Mouse (Mus musculus) limb, embryonic 15.5 days (tissue): ENCODE measurements at regions not wholly inside any gene's neighbourhood (a gene's known extent, or its start where the extent isn't known, plus 50 kb on each side); places are given as distances from the start of the nearest gene placed in this dataset.

Experiments used
- ATAC-seq: fragments of 200-750 bp; cut with Nextera tagmentation; 2 replicates; pipeline ENCODE4 v1.8.0; 2017; ENCODE audit warnings: low read depth, moderate TSS enrichment; ENCODE audit not compliant: insufficient number of reproducible peaks, low FRiP score, low TSS enrichment
- H3K27ac ChIP-seq: fragments of 300-500 bp; sonication (generic); 2 replicates; pipeline ENCODE4 v1.5.1; 2015; ENCODE audit warnings: moderate library complexity, mild to moderate bottlenecking, inconsistent platforms
- H3K27me3 ChIP-seq: fragments of 300-500 bp; sonication (generic); 2 replicates; pipeline ENCODE4 v1.6.1; 2015; ENCODE audit warnings: inconsistent platforms
- H3K36me3 ChIP-seq: fragments of 300-500 bp; sonication (generic); 2 replicates; pipeline ENCODE4 v1.6.1; 2015; ENCODE audit warnings: inconsistent platforms
- H3K4me1 ChIP-seq: fragments of 300-500 bp; sonication (generic); 2 replicates; pipeline ENCODE4 v1.6.1; 2015; ENCODE audit warnings: inconsistent platforms
- H3K4me2 ChIP-seq: fragments of 300-500 bp; sonication (generic); 2 replicates; pipeline ENCODE4 v1.6.1; 2015; ENCODE audit warnings: mild to moderate bottlenecking, inconsistent platforms
- H3K4me3 ChIP-seq: fragments of 300-500 bp; sonication (generic); 2 replicates; pipeline ENCODE4 v1.5.1; 2015; ENCODE audit warnings: mild to moderate bottlenecking, inconsistent platforms
- H3K9ac ChIP-seq: fragments of 300-500 bp; sonication (generic); 2 replicates; pipeline ENCODE4 v1.6.1; 2015; ENCODE audit warnings: inconsistent platforms
- H3K9me3 ChIP-seq: fragments of 300-500 bp; sonication (generic); 2 replicates; pipeline ENCODE4 v1.6.1; 2016; ENCODE audit warnings: inconsistent platforms
- WGBS: fragments of 180-500 bp; shearing (Covaris S2); methylation state at CpG from one replicate; pipeline ENCODE4 v1.1.7; 2015; 5-methylcytosine and 5-hydroxymethylcytosine counted together

DNA sequence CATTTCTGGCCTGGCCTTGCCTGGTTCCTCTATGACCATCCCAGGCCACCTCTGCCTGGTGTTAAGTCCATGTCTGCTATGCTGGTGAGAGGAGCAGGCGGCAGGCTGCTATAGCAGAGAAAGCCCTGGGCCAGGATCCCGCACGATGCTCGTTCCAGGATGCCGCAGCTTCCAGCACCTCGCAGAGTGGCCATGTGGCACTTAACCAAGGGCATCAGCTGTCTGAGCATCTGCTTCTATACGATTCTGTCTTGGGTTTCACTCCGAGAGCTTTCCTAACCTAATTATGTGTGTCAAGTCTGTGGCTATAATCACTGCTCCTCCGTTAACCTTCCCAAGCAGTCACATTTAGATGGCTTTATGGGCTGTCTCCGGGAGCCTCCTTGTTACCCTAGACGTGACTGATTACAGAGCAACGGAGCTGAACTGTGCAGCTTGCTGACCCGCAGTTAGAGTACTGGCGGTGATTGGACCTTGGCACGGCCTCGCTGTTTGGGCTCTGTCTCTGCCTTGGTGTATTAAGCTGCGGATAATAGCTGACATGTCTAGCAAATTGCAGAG, 64.4 kb downstream of the Ackr3 start:
- Histone ChIP-seq H3K4me2 (no peak overlapping the region), H3K9ac (no peak overlapping the region), H3K27ac (peak overlapping the region; percentile 33; the same call in 1 of the 2 replicates), H3K4me3 (no peak overlapping the region), H3K27me3 (no peaks in the 10 kb centered on the region), H3K36me3 (no peaks in the 10 kb centered on the region), H3K9me3 (no peaks in the 10 kb centered on the region), H3K4me1 (peaks cover 17% of the 10 kb centered on the region)
- no peak; the same call in none of the 2 replicates for ATAC-seq
- 30% methylated on average over 17 of the region's 17 CpGs for WGBS

DNA sequence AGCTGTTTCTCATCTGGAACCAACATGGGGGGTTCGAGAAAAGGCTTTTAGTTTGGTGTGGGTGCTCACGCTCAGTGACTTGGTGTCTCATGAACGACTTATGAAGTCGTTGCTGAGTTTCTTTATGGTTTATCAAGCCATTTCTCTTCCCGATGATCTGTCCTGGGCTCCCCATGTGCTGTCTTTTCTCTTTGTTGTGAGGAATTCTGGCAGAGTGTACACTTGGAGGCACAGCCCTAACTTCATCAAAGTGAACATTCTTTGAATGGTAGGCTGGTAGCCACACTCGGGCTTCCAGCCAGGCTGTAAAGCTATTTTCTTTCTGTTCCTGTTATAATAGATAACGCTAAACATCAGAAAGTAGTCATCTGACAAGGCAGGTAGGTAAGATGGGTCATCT, 65.2 kb downstream of the Ackr3 start:
- H3K9ac ChIP-seq: no peak overlapping the region
- H3K4me3 ChIP-seq: no peak overlapping the region
- no peak for ATAC-seq
- peaks cover 24% of the 10 kb centered on the region for H3K4me1 ChIP-seq
- no peak overlapping the region for H3K4me2 ChIP-seq
- no peaks in the 10 kb centered on the region for H3K9me3 ChIP-seq
- 54% methylated on average over 7 of the region's 7 CpGs for WGBS
- H3K36me3 ChIP-seq: no peaks in the 10 kb centered on the region
- H3K27ac ChIP-seq: no peak overlapping the region
- no peaks in the 10 kb centered on the region for H3K27me3 ChIP-seq

DNA sequence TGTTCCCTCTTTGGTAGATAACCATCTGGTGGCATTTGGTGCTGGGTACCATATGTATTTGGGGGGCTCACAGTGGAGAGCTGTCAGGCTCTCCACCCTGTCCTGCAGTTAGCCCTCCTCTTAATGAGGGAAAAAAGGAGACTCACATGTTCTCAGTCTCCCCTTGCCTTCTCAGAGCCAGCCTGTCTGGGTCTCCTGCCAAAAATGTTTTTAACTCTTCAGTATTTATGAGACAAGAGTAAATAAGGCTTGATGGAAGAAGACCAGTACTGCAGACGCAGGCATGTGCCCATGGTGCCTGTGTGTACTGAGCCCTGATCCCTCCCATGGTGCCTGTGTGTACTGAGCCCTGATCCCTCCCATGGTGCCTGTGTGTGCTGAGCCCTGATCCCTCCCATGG, 66.1 kb downstream of the Ackr3 start:
- peaks cover 24% of the 10 kb centered on the region for H3K4me1 ChIP-seq
- no peak overlapping the region for H3K4me2 ChIP-seq
- no peaks in the 10 kb centered on the region for H3K9me3 ChIP-seq
- no peak overlapping the region for H3K27ac ChIP-seq
- no peak overlapping the region for H3K4me3 ChIP-seq
- no peak for ATAC-seq
- H3K9ac ChIP-seq: no peak overlapping the region
- 35% methylated on average over 1 of the region's 1 CpGs for WGBS
- H3K36me3 ChIP-seq: no peaks in the 10 kb centered on the region
- H3K27me3 ChIP-seq: no peaks in the 10 kb centered on the region

DNA sequence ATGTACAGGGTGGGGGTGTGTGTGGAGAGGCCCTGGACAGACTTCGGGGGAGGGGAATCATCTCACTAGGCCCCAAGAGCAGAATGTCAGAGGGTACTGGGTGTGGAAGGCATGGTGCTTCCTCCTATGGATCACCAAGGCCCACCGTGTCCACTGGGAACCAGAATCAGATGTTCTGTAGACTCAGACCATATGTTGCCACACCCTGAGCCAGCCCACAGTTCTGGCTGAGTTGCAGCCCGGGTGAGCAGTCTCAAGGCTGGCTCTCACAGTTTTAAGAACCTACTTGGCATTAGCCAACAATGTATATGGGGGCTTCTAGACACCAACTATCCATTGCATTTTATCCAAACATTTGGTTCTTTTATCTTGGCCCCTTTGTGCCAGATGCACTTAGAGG, 67.5 kb downstream of the Ackr3 start:
- Histone ChIP-seq H3K4me1 (peaks cover 28% of the 10 kb centered on the region), H3K9me3 (no peaks in the 10 kb centered on the region), H3K27ac (no peak overlapping the region), H3K36me3 (no peaks in the 10 kb centered on the region), H3K27me3 (no peaks in the 10 kb centered on the region), H3K4me2 (no peak overlapping the region), H3K9ac (no peak overlapping the region), H3K4me3 (no peak overlapping the region)
- WGBS: 67% methylated on average over 3 of the region's 3 CpGs
- no peak for ATAC-seq

DNA sequence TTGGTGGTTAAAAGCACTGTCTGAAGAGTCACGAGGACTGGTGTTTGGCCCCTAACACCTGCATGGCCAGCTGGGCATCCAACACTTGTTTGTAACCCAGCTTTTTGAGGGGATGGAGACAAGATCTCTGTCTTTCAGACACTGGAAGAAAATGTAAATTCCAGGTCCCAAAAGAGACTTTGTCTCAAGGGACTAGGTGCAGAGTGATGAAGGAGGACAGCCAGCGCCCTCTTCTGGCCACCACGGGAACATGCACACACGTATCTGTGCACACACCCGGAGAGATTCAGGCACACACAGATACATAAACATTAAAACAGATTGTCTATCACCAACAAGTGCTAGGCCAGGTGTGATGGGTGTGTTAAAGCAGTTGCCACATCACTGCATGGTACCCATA, 68.6 kb downstream of the Ackr3 start:
- WGBS: 93% methylated on average over 5 of the region's 5 CpGs
- Histone ChIP-seq H3K27ac (no peak overlapping the region; the same call in 1 of the 2 replicates), H3K4me3 (no peak overlapping the region), H3K4me1 (peaks cover 34% of the 10 kb centered on the region), H3K4me2 (no peak overlapping the region), H3K9me3 (no peaks in the 10 kb centered on the region), H3K27me3 (no peaks in the 10 kb centered on the region), H3K9ac (no peak overlapping the region), H3K36me3 (no peaks in the 10 kb centered on the region)
- ATAC-seq: no peak

DNA sequence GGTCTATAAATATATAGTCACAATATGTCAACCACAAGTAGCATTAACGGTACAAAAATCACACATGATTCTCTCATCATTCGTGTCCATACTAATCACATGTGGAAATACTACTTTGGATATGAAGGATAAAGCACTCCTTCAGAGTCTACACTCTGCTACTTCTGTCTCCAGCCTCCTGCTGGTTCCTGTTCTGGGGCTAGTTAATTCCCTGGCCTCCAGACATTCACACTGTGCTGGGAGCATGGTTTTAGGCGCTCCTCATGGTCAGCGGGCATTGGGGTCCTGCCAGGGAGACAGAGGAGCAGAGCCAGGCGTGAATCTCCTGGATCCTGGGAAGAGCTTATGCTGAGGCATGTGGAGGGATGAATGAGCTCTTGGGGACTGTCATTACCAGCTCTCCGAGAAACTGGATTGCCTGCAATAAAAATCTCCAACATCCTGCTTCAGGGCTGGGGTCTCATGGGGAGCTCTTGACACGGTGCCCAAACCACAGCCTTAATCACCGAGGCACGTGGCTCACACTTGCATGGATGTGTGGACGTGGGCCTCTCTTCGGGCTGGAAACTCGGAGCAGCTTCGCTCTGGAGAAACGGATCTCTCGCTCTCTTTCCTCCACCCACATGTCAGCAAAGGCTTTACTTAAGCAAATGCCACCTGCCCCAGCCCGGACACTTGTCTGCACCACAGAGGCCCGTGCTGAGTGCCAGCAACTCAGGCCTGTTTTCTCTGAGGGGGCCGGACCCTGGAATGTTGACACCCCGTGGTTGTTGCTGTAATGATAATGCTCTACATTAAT, 69.2 kb downstream of the Ackr3 start:
- Histone ChIP-seq H3K4me1 (peaks cover 40% of the 10 kb centered on the region), H3K9me3 (no peaks in the 10 kb centered on the region), H3K36me3 (no peaks in the 10 kb centered on the region), H3K4me3 (no peak overlapping the region), H3K27me3 (no peaks in the 10 kb centered on the region), H3K27ac (peak overlapping the region; percentile 80), H3K4me2 (0 out of 2 replicates have a peak overlapping the region, but pooled peaks have one; percentile 10), H3K9ac (no peak overlapping the region)
- peak; percentile 75 for ATAC-seq
- 21% methylated on average over 19 of the region's 19 CpGs for WGBS

DNA sequence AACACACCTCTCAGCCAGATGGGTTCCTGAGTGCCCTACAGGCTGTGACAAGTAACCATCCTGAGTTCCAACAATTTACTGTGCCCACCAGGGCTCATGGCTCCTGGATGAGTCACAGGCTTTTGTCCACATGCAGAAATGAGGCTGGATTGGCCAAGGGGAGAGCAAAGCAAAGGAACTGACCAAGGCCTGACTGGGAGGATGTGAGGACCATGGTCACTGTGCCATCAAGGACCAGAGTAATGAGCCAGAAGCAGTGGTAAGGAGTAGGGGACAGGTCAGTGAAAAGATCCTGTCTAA, 69.8 kb downstream of the Ackr3 start:
- no peak overlapping the region for H3K4me2 ChIP-seq
- H3K36me3 ChIP-seq: no peaks in the 10 kb centered on the region
- H3K9me3 ChIP-seq: no peaks in the 10 kb centered on the region
- peak overlapping the region; percentile 80 for H3K27ac ChIP-seq
- no peaks in the 10 kb centered on the region for H3K27me3 ChIP-seq
- H3K4me3 ChIP-seq: no peak overlapping the region
- no peak overlapping the region for H3K9ac ChIP-seq
- ATAC-seq: no peak
- peaks cover 44% of the 10 kb centered on the region for H3K4me1 ChIP-seq

DNA sequence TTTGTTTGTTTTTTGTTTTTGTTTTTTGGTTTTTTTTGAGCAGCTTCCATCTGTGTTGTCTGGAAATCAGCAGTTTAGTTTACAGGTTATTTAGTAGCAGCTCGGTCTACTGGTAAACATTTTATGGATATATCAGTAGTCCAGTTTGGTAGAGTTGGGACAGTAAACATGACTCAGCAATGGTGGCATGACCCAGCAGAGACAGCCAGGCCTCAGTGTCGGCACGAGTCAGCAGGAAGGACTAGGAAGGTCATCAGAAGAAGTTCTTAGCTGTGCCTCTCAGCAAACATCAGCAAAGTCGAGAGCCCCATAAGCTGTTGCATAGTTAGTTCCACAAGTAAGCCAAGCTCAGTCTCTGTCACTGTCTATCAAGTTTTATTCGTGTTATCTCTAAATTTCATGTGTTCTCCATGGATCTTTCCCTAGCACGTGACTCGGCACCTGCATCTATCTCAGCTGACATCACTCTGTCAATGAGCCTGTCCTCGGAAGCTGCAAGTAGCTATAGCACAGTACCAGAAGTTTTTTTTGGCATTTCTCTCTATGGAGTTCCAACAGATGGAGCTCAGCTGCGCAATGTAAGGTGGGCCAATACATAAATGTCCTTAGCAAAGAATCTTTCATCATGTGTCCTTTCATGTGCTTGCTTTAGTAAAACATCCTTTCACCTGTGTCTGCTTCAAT, 71.3 kb downstream of the Ackr3 start:
- no peaks in the 10 kb centered on the region for H3K27me3 ChIP-seq
- no peaks in the 10 kb centered on the region for H3K9me3 ChIP-seq
- ATAC-seq: no peak
- WGBS: 88% methylated on average over 9 of the region's 9 CpGs
- H3K4me1 ChIP-seq: peaks cover 54% of the 10 kb centered on the region
- H3K27ac ChIP-seq: no peak overlapping the region
- H3K4me2 ChIP-seq: no peak overlapping the region
- no peak overlapping the region for H3K9ac ChIP-seq
- no peaks in the 10 kb centered on the region for H3K36me3 ChIP-seq
- no peak overlapping the region for H3K4me3 ChIP-seq

DNA sequence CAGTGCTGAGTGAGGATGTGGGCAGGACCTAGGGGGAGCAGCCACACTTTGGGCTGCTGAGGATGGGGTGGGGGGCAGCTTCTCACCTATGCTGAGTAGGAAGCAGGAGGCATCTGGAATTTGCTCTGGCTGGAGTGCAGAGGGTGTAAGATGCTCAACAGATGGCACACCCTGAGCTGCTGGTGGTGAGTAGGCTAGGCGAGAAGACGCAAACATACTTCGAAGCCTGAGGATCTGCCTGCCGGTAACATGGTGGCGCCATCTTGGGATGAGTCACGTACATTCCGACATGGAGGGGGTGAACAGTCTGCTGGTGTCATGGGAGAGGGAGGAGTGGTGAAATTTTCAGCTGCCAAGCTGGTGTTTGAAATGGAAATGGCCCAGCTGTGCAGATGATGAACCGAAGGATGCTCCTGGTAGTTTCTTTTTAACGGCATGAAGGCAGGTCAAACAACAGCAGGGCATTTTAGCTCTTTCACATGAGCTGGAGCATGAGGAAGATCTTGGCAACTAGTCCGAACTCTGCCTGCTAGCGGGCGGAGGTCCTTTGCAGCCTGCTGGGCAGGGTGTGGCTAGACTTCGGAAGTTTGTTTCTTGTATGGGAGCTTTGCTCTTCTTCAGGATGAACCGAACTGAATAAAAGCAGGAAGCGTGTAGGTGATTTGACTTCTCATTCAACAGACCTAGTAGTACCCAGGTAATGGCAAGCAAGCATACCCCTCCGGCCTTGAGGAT, 72.2 kb downstream of the Ackr3 start:
- no peaks in the 10 kb centered on the region for H3K9me3 ChIP-seq
- no peaks in the 10 kb centered on the region for H3K36me3 ChIP-seq
- H3K4me1 ChIP-seq: peaks cover 56% of the 10 kb centered on the region
- no peak overlapping the region for H3K9ac ChIP-seq
- H3K27me3 ChIP-seq: no peaks in the 10 kb centered on the region
- no peak for ATAC-seq
- no peak overlapping the region for H3K4me3 ChIP-seq
- WGBS: 83% methylated on average over 16 of the region's 16 CpGs
- no peak overlapping the region for H3K4me2 ChIP-seq
- no peak overlapping the region for H3K27ac ChIP-seq

DNA sequence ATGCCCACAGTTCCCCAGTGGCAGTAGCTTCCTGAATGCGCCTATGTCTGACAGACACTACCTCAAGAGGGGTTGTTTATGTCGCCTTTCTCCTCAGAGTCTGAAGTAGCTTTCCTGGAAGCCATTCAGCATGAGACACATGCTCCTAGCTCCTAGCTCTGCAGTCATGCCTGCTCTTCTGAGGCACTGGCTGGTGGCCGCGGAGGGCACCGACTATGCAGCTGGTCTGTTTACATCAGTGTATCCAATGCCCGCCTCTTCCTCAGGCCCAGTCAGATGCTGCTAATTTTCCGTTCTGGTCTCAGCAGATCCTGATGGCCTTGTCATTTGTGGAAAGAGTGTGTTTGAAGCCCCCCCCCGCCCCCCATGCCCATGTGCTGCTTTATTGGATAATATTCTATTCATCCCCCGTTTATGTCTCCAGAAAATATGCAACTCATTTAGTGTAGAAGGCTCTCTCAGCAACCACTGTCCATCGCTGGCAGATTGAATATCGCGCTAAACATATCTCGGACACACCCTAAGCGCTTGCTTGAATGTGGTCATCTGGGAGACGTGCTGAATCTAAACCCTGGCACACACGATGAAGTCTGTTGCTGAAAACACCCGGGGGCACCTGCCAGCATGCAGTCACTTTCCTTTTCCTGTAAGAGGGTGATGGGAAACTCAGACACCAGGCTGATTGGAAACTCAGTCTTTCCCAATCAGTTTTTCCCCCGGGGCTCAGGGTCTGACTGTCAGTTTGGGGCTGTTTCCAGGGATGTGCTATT, 73.9 kb downstream of the Ackr3 start:
- Histone ChIP-seq H3K27me3 (no peaks in the 10 kb centered on the region), H3K36me3 (no peaks in the 10 kb centered on the region), H3K4me1 (peaks cover 54% of the 10 kb centered on the region), H3K27ac (peak overlapping the region; percentile 60; the same call in 1 of the 2 replicates), H3K9ac (no peak overlapping the region), H3K9me3 (no peaks in the 10 kb centered on the region), H3K4me3 (no peak overlapping the region), H3K4me2 (no peak overlapping the region)
- WGBS: 66% methylated on average over 18 of the region's 18 CpGs
- ATAC-seq: no peak

DNA sequence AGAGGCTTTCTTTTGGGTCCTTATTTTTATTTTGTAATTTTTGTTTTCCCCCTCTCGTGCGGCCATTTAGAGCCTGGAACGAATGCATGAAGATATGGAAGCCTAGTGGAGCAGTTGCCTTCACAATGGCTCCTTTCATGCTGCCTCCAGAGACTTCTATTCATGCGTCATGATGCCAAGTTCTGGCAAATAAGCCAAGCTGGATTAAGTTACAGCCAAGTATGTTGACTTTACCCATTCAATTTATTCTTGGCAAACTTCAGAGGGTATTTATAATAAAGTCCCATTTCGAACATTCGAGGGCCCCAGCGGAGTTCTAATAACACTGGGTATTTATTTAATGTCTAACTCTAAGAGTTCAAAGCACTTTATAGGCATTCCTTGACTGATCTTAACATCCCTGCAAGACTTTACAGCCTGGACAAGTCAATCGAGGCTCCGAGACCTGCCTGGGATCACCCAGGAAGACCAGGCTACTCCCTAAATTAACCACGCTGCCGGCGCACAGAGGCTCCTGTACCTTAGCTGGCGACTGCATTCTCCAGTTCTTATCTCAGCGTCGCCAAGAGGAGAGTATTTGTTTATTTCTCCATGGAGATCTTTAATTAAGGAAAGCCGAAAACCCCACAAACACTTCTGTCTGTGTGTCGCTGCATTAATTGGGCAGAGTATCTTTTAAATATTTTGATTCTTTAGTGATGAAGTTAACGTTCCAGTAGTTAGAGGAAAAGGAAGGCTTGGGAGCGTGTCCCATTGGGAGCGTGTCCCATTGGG, 75.5 kb downstream of the Ackr3 start:
- 35% methylated on average over 20 of the region's 20 CpGs for WGBS
- Histone ChIP-seq H3K4me3 (no peak overlapping the region), H3K9me3 (no peaks in the 10 kb centered on the region), H3K27me3 (no peaks in the 10 kb centered on the region), H3K4me1 (peaks cover 54% of the 10 kb centered on the region), H3K27ac (0 out of 2 replicates have a peak overlapping the region, but pooled peaks have one; percentile 29), H3K4me2 (no peak overlapping the region), H3K36me3 (no peaks in the 10 kb centered on the region), H3K9ac (no peak overlapping the region)
- 0 out of 2 replicates have a peak, but pooled peaks have one; percentile 27 for ATAC-seq
